Mouse (Mus musculus): Measurements from ENCODE around the gene Asic4. TPM values are rescaled to one million over a fixed set of nuclear protein-coding genes. Genes with fewer than 3 reads are reported as not detected.

Gene Asic4
- total and polyA plus RNA-seq, 3 experiments: 0.18 to 0.19 TPM; not detected in 1

DNA sequence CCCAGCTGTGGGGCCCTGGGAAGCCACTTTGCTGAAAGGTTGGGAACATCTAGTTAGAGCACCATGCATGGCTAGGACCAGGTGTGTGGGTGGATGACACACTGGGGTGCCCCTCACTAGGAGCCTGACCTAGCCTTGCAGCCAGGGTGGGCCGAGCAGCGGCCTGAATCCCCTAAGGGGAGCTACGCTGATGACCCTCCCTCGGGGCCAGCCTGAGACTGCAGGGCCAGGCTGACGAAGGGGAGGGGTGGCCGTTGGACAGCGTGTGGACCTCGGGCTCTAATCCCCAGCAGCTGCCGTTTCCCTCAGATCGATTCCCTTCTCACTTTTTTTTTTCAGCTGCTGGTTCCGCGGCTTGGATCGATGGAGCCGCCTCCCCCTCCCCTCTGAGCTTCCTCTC, 1.3 kb upstream of the Asic4 start:
- peaks cover 2 to 3% of the 10 kb centered on the region in 2 experiments; a peak in 2 of 4 replicates for H3K27me3 ChIP-seq (ENCODE audit: control insufficient read depth in 1 of 2, insufficient read depth in 2 of 2, low read length in 2 of 2)
- H3K79me2 ChIP-seq (ENCODE audit: control insufficient read depth, insufficient read depth, low read length, poor library complexity): no peaks in the 10 kb centered on the region; the same call in 1 of the 2 replicates
- no peak overlapping the region for H3K4me3 ChIP-seq (ENCODE audit: control insufficient read depth in 1 of 2, insufficient read depth in 1 of 2, low read depth in 2 of 2, low read length in 2 of 2)
- peaks cover 23 to 42% of the 10 kb centered on the region in 2 experiments; a peak in 3 of 4 replicates for H3K4me1 ChIP-seq (ENCODE audit: control insufficient read depth in 1 of 2, insufficient read depth in 2 of 2, low read length in 2 of 2)
- H3K36me3 ChIP-seq (ENCODE audit: control insufficient read depth in 1 of 2, insufficient read depth in 2 of 2, low read length in 2 of 2): peaks cover 0 to 27% of the 10 kb centered on the region in 2 experiments; a peak in 2 of 4 replicates
- H3K9ac ChIP-seq (ENCODE audit: control insufficient read depth, low read depth, low read length, poor library complexity, severe bottlenecking): peak overlapping the region; percentile 19; the same call in 1 of the 2 replicates
- DNase-seq (ENCODE audit: low read depth, low spot score): no peak
- TF ChIP-seq MAFK (IDR thresholded peaks at IDR 0.05; ENCODE audit: borderline replicate concordance, low read depth, low read length) (no peak), MEF2A (IDR thresholded peaks at IDR 0.05; ENCODE audit: extremely low read depth, insufficient replicate concordance, low read depth, low read length, poor library complexity, severe bottlenecking) (no peak), HCFC1 (IDR thresholded peaks at IDR 0.05; ENCODE audit: low read depth, low read length) (no peak), USF1 (IDR thresholded peaks at IDR 0.05; ENCODE audit: low read depth, low read length) (no peak), BHLHE40 (IDR thresholded peaks at IDR 0.05; ENCODE audit: borderline replicate concordance, low read depth, low read length) (no peak), ZC3H11A (IDR thresholded peaks at IDR 0.05; ENCODE audit: low read depth, low read length) (no peak), POLR2A (IDR thresholded peaks at IDR 0.05; ENCODE audit: control insufficient read depth in 1 of 2, insufficient read depth in 1 of 2, low read depth in 1 of 2, low read length in 2 of 2, poor library complexity in 1 of 2) (no peak), SIN3A (IDR thresholded peaks at IDR 0.05; ENCODE audit: low read length) (no peak), MYB (IDR thresholded peaks at IDR 0.05; ENCODE audit: low read depth, low read length) (no peak), E2F4 (IDR thresholded peaks at IDR 0.05; ENCODE audit: borderline replicate concordance, low read depth, low read length) (no peak), RAD21 (IDR thresholded peaks at IDR 0.05; ENCODE audit: low read depth, low read length) (no peak), KAT2A (conservative IDR thresholded peaks at IDR 0.05; ENCODE audit: low read depth, low read length) (no peak), CHD2 (IDR thresholded peaks at IDR 0.05; ENCODE audit: low read length) (no peak), TAL1 (IDR thresholded peaks at IDR 0.05; ENCODE audit: low read length) (no peak), TBP (IDR thresholded peaks at IDR 0.05; ENCODE audit: low read depth, low read length) (no peak), NRF1 (IDR thresholded peaks at IDR 0.05; ENCODE audit: insufficient read depth, low read depth, low read length, poor library complexity, severe bottlenecking) (no peak), ELF1 (IDR thresholded peaks at IDR 0.05; ENCODE audit: low read depth, low read length) (no peak), RCOR1 (IDR thresholded peaks at IDR 0.05; ENCODE audit: low read depth, low read length) (no peak), GATA1 (IDR thresholded peaks at IDR 0.05; ENCODE audit: low read depth, low read length) (no peak)
- H3K27ac ChIP-seq (ENCODE audit: control insufficient read depth, low read depth, low read length): peak overlapping the region; percentile 4; the same call in 1 of the 2 replicates
- no peaks in the 10 kb centered on the region for H3K9me3 ChIP-seq (replicated peaks; ENCODE audit: insufficient read depth, low read length)

Data from MEL (cell line).